Mouse (Mus musculus): ENCODE data around the gene Dao.

DNA sequence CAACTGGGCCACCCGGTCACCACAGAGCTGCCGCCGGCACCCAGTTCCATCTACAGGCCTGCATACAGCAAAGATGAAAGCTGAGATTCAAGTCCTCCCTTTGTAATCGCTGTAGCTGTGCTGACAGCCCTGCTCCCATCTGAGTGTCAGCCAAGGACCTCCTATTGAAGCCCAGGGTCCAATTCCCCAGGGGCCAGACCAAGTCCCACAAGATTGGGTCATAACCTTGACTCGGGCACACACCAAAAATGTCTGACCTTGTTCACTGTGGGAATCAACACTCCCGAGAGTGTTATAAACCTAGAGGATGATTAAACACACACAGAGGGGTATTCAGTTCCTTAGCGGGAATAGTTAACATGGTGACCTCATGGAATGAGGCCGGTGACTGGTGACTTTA, 21.7 kb upstream of the Dao start:
- TF ChIP-seq POLR2A (IDR thresholded peaks at IDR 0.05; ENCODE audit: extremely low read depth, insufficient read depth, low read length) (no peak), CTCF (IDR thresholded peaks at IDR 0.05; ENCODE audit: extremely low read depth, insufficient read depth, low read length) (no peak)

Measured in cortical plate, adult 2 months (tissue).